Mouse (Mus musculus) left cerebral cortex, postnatal 36 days (tissue): ENCODE results near the gene Ddrgk1. TPM values are rescaled to one million over a fixed set of nuclear protein-coding genes. Genes with fewer than 3 reads are reported as not detected.

Source experiments
- DNase-seq, 2 experiments: peaks; one replicate each; pipeline ENCODE4 v3.0.0; 2021 to 2022; ENCODE audit warnings: low spot score in 2 of 2, mixed read lengths in 1 of 2
- intact Hi-C: fragments of 180-260 bp; cut with DNase I; formaldehyde crosslinking; loops from one replicate; pipeline ENCODE4 v1.15.1; 2025
- total RNA-seq, 2 experiments: library from RNA; stranded (reverse); gene quantifications; 2 replicates each; pipeline ENCODE4 v1.2.3; 2021

The Ddrgk1 gene
- total RNA-seq, 2 experiments from 2014 or later = 97.9 to 102 TPM

GRCm38 (mm10) chr2:130628424-130628823, 36.0 kb downstream of the Ddrgk1 start:
- intact Hi-C loops = no loop called here
- no peak for DNase-seq

DNA sequence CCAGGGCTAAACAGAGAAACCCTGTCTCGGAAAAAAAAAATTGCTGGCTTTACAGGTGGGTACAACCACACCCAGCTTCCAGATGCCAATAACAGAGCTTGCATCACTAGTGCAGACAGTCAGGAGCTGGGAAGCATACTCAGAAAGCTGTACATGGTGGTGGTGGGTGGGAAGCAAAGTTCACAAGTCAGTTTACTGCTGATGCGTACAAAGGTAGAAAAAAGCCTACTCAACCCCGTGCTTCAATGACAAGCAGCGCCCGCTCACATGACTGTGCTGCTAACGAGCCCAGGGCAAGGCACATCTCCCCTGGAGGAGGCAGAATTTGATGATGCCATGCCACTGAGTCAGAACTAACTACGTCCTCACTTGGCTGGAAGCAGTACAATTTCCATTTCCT, 45.5 kb downstream of the Ddrgk1 start:
- intact Hi-C loops = no loop called here
- no peak for DNase-seq

DNA sequence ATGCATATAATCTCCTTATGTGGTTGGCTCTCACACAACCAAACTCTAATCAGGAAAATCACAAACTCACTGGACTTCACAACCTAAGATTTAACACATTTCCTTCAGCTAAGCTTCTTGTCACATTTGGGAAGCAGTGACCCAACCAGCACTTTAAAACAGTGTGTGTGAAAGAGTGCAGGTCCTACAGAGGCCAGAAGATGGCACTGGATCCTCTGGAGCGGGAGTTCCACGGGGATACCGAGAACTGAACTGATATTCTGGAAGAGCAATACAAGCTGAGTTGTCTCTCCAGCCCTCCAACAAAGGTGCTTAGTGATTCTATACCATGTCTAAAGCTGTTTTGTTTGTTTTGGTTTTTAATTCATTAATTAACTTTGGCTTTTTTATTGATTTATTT, 51.4 kb downstream of the Ddrgk1 start:
- intact Hi-C loops = no loop called here
- no peak for DNase-seq

Other genes with a start within 250 kb of the Ddrgk1 start
- gene Vps16, start 240.3 kb downstream of the Ddrgk1 start, total RNA-seq = 10 to 100 TPM; 78.0 to 78.3 TPM
- 10 to 100 TPM; 26.0 to 28.8 TPM for gene Pced1a, start 240.0 kb downstream of the Ddrgk1 start, total RNA-seq
- gene Ptpra, start 214.4 kb downstream of the Ddrgk1 start, total RNA-seq = 100 to 1,000 TPM; 239 to 240 TPM
- gene Mrps26, start 100.9 kb downstream of the Ddrgk1 start, total RNA-seq = 10 to 100 TPM; 72.2 to 82.6 TPM
- 1 to 10 TPM in 1 of 2 experiments, not detected in 1; 1.7 TPM for gene Oxt, start 88.5 kb downstream of the Ddrgk1 start, total RNA-seq
- gene Avp, start 82.1 kb downstream of the Ddrgk1 start, total RNA-seq = 10 to 100 TPM in 1 of 2 experiments, 1 to 10 TPM in 1; 2.9 to 17.5 TPM
- gene Fastkd5, start 34.6 kb downstream of the Ddrgk1 start, total RNA-seq = 1 to 10 TPM; 7.7 to 8.9 TPM
- gene Ubox5, start 34.6 kb downstream of the Ddrgk1 start, total RNA-seq = 10 to 100 TPM in 1 of 2 experiments, 1 to 10 TPM in 1; 9.7 to 11.3 TPM
- gene Lzts3, start 21.9 kb downstream of the Ddrgk1 start, total RNA-seq = 100 to 1,000 TPM; 183 to 206 TPM
- 10 to 100 TPM; 39.5 to 42.1 TPM for gene Itpa, start 3.0 kb upstream of the Ddrgk1 start, total RNA-seq
- 1 to 10 TPM; 1.4 to 2.3 TPM for gene Slc4a11, start 32.9 kb upstream of the Ddrgk1 start, total RNA-seq
- 10 to 100 TPM; 66.0 to 77.8 TPM for gene 4930402H24Rik, start 241.7 kb upstream of the Ddrgk1 start, total RNA-seq
- 100 to 1,000 TPM; 125 to 128 TPM for gene Atrn, start 241.8 kb upstream of the Ddrgk1 start, total RNA-seq